Mouse (Mus musculus) cerebellum, adult 2 months (tissue): ENCODE measurements around the gene Tpbgl. TPM values are rescaled to one million over a fixed set of nuclear protein-coding genes. Genes with fewer than 3 reads are reported as not detected.
A peak's percentile ranks its signal among the peaks of the same experiment; 100 is the strongest.

Experiments used
- DNase-seq, 2 experiments: peaks; one replicate each; pipeline ENCODE4 v3.0.0; 2021
- H3K27ac ChIP-seq: fragments of 200-500 bp; 2 replicates; pipeline ENCODE4 v1.5.1; 2012; ENCODE audit warnings: low read length, control low read depth, inconsistent platforms; ENCODE audit not compliant: insufficient read depth
- H3K27me3 ChIP-seq: fragments of 200-500 bp; 2 replicates; pipeline ENCODE4 v1.6.1; 2012; ENCODE audit warnings: inconsistent platforms, mild to moderate bottlenecking, low read length, moderate library complexity; ENCODE audit not compliant: control insufficient read depth, insufficient read depth
- H3K4me1 ChIP-seq: fragments of 200-500 bp; 2 replicates; pipeline ENCODE4 v1.6.1; 2011; ENCODE audit warnings: low read length; ENCODE audit not compliant: control insufficient read depth, insufficient read depth
- H3K4me3 ChIP-seq: fragments of 200-500 bp; replicated peaks from 2 replicates; pipeline ENCODE3; 2011; ENCODE audit warnings: mild to moderate bottlenecking, low read depth, low read length, control low read depth; ENCODE audit not compliant: insufficient read depth
- CTCF ChIP-seq: fragments of 200-500 bp; IDR thresholded peaks from 2 replicates; pipeline ENCODE4 v1.5.1; 2011; ENCODE audit warnings: low read depth, mild to moderate bottlenecking, control low read depth, low read length, moderate library complexity, borderline replicate concordance; ENCODE audit not compliant: insufficient read depth
- POLR2A ChIP-seq: fragments of 200-500 bp; IDR thresholded peaks from 2 replicates; pipeline ENCODE4 v1.6.1; 2011; ENCODE audit warnings: low read length, control low read depth, borderline replicate concordance; ENCODE audit not compliant: insufficient read depth
- WGBS: fragments of 180-500 bp; shearing (Covaris S2); methylation state at CpG from one replicate; pipeline ENCODE4 v1.1.7; 2018; 5-methylcytosine and 5-hydroxymethylcytosine counted together
- polyA plus RNA-seq: library from polyadenylated mRNA; depleted of rRNA; stranded (reverse); fragments of >200 nt; gene quantifications from 2 replicates; pipeline ENCODE4 v1.2.3, GENCODE M21; 2012

Gene Tpbgl
- polyA plus RNA-seq, 1 experiment = 4.8 TPM

- H3K27ac ChIP-seq = no peak overlapping the region
- WGBS = 57% methylated on average over 6 of the region's 6 CpGs
- no peak for DNase-seq
- no peak for TF ChIP-seq POLR2A
- no peaks in the 10 kb centered on the region for H3K4me1 ChIP-seq
- no peak overlapping the region for H3K4me3 ChIP-seq
- H3K27me3 ChIP-seq = no peaks in the 10 kb centered on the region
These were observed 5.4 kb upstream of the Tpbgl start for GRCm38 (mm10) chr7:99632286-99632685.

DNA sequence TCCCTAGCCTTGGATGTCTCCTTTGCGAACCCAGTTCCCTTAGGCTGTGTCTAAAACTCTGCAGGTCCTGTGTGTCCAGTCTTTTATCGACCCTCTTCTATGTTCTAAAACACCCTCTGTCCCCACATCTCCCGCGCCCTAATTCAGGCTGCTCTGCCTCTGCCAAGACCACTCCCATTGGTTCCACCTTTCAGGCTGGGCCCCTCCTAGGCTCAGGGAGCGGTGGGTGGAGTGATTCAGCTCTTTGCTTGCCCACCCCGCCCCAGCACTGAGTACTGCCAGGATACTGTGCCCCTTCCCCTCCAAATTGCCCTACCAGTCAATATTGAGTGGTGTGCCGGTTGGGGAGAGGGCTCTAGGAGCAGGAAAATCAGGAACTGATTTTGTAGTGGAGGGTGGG lies 463 bp upstream of the Tpbgl start:
- TF ChIP-seq POLR2A = no peak
- no peak for TF ChIP-seq CTCF
- Histone ChIP-seq H3K27me3 (peaks cover 3% of the 10 kb centered on the region; the same call in 1 of the 2 replicates), H3K27ac (no peak overlapping the region), H3K4me3 (no peak overlapping the region), H3K4me1 (no peaks in the 10 kb centered on the region)
- DNase-seq = no peak
- WGBS = 44% methylated on average over 7 of the region's 7 CpGs

GRCm38 (mm10) chr7:99625722-99626375 lies 1.1 kb downstream of the Tpbgl start:
- H3K27me3 ChIP-seq = peaks cover 3% of the 10 kb centered on the region; the same call in 1 of the 2 replicates
- DNase-seq = peak; percentile 69 to 75
- 1% methylated on average over 81 of the region's 81 CpGs for WGBS

DNA sequence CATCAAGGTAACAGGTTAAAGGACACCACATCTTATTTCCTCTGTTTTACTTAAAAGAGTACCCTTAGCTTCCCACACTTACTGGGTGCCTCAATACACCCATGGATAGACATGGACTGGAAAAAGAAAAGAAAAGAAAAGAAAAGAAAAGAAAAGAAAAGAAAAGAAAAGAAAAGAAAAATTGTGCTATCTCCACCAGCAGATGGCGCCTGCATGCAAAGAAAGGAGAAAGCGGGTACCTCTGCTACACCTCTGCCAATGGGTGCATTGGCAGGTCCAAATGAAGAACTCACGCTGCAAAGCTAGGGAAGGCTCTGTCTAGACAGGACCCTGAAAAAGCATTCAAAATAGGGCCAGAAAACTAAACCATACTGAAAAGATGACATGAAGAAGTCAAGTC lies 8.0 kb downstream of the Tpbgl start:
- Histone ChIP-seq H3K4me1 (no peaks in the 10 kb centered on the region), H3K27ac (no peak overlapping the region), H3K4me3 (no peak overlapping the region), H3K27me3 (no peaks in the 10 kb centered on the region)
- 2% methylated on average over 3 of the region's 3 CpGs for WGBS
- peak; percentile 50 to 52 for DNase-seq
- TF ChIP-seq POLR2A = no peak
- peak; percentile 78 for TF ChIP-seq CTCF

More at GRCm38 (mm10) chr7:99625722-99626375, 1.1 kb downstream of the Tpbgl start:
- no peak overlapping the region for H3K27ac ChIP-seq
- peak; percentile 69 for TF ChIP-seq CTCF
- no peak for TF ChIP-seq POLR2A
- H3K4me1 ChIP-seq = no peaks in the 10 kb centered on the region
- peak overlapping the region; percentile 24 for H3K4me3 ChIP-seq

GRCm38 (mm10) chr7:99618264-99618663 lies 8.6 kb downstream of the Tpbgl start:
- Histone ChIP-seq H3K27me3 (no peaks in the 10 kb centered on the region), H3K4me1 (no peaks in the 10 kb centered on the region), H3K4me3 (no peak overlapping the region), H3K27ac (no peak overlapping the region)
- TF ChIP-seq CTCF (no peak), POLR2A (no peak)
- no peak for DNase-seq
- 80% methylated on average over 2 of the region's 2 CpGs for WGBS

- WGBS = 86% methylated on average over 2 of the region's 2 CpGs
- no peak for DNase-seq
- no peak overlapping the region for H3K27ac ChIP-seq
- H3K4me3 ChIP-seq = no peak overlapping the region
- H3K4me1 ChIP-seq = no peaks in the 10 kb centered on the region
- H3K27me3 ChIP-seq = no peaks in the 10 kb centered on the region
- TF ChIP-seq CTCF (no peak), POLR2A (no peak)
These were observed 19.3 kb downstream of the Tpbgl start for GRCm38 (mm10) chr7:99607632-99608031.

DNA sequence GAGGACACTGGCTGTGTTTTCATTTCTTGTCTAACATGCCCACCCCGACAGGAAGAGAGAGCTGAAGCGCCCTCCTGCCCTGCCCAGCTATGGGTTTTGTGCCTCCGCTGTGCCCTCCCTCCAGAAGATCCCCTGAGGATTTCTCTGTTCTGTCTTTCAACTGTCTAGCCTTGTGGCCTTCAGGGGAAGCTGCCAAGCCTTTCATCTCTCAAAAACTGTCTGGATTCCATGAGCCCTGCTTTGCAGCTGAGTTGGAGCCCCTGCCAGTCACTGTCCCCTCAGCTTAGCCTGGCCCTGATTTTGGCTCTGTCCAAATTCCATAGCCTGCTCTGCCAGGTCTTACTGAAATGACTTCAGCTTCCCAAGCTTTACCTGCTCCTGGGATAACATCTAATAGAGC lies 20.1 kb downstream of the Tpbgl start:
- H3K4me3 ChIP-seq = no peak overlapping the region
- H3K27me3 ChIP-seq = no peaks in the 10 kb centered on the region
- 18% methylated on average over 3 of the region's 3 CpGs for whole genome bisulfite sequencing
- no peaks in the 10 kb centered on the region for H3K4me1 ChIP-seq
- no peak for DNase-seq
- H3K27ac ChIP-seq = no peak overlapping the region
- TF ChIP-seq POLR2A (no peak), CTCF (no peak)

GRCm38 (mm10) chr7:99606303-99606702 lies 20.6 kb downstream of the Tpbgl start:
- H3K4me1 ChIP-seq = no peaks in the 10 kb centered on the region
- WGBS = 75% methylated on average over 11 of the region's 11 CpGs
- TF ChIP-seq CTCF = no peak
- no peak for TF ChIP-seq POLR2A
- H3K27me3 ChIP-seq = no peaks in the 10 kb centered on the region
- no peak for DNase-seq
- H3K27ac ChIP-seq = no peak overlapping the region
- no peak overlapping the region for H3K4me3 ChIP-seq
